Mouse (Mus musculus): ENCODE data around the gene Ush2a.

Gene Ush2a

GRCm38 (mm10) chr1:188261903-188262682 is at the start of gene Ush2a:
Gene Ush2a (plus strand): TSS chr1:188262023.
- no peak for DNase-seq (ENCODE audit: low spot score)

GRCm38 (mm10) chr1:188214885-188215611 is 46.8 kb upstream of the Ush2a start:
- no peak for DNase-seq (ENCODE audit: low spot score)

- no peak for DNase-seq (ENCODE audit: low spot score)
Measured at GRCm38 (mm10) chr1:188221226-188221792, 40.5 kb upstream of the Ush2a start.

GRCm38 (mm10) chr1:188233036-188233724 is 28.6 kb upstream of the Ush2a start:
- DNase-seq (ENCODE audit: low spot score), result no peak

GRCm38 (mm10) chr1:188238636-188239035 is 23.2 kb upstream of the Ush2a start:
- DNase-seq (ENCODE audit: low spot score), result no peak

GRCm38 (mm10) chr1:188241766-188242165 is 20.1 kb upstream of the Ush2a start:
- no peak for DNase-seq (ENCODE audit: low spot score)

GRCm38 (mm10) chr1:188257500-188257899 is 4.3 kb upstream of the Ush2a start:
- no peak for DNase-seq (ENCODE audit: low spot score)

GRCm38 (mm10) chr1:188260259-188261107 is 1.3 kb upstream of the Ush2a start:
- no peak for DNase-seq (ENCODE audit: low spot score)

- DNase-seq (ENCODE audit: low spot score), result no peak
Measured at GRCm38 (mm10) chr1:188267127-188267722, 5.4 kb downstream of the Ush2a start.

- no peak for DNase-seq (ENCODE audit: low spot score)
Measured at GRCm38 (mm10) chr1:188269071-188269470, 7.2 kb downstream of the Ush2a start.

GRCm38 (mm10) chr1:188313303-188313702 is 51.5 kb downstream of the Ush2a start:
- DNase-seq (ENCODE audit: low spot score), result no peak

GRCm38 (mm10) chr1:188316574-188316973 is 54.8 kb downstream of the Ush2a start:
- no peak for DNase-seq (ENCODE audit: low spot score)

- DNase-seq (ENCODE audit: low spot score), result no peak
Measured at GRCm38 (mm10) chr1:188320204-188320603, 58.4 kb downstream of the Ush2a start.

GRCm38 (mm10) chr1:188321534-188321933 is 59.7 kb downstream of the Ush2a start:
- DNase-seq (ENCODE audit: low spot score), result no peak

GRCm38 (mm10) chr1:188330406-188330805 is 68.6 kb downstream of the Ush2a start:
- DNase-seq (ENCODE audit: low spot score), result no peak

GRCm38 (mm10) chr1:188333936-188334335 is 72.1 kb downstream of the Ush2a start:
- no peak for DNase-seq (ENCODE audit: low spot score)

GRCm38 (mm10) chr1:188347762-188348161 is 85.9 kb downstream of the Ush2a start:
- no peak for DNase-seq (ENCODE audit: low spot score)

- no peak for DNase-seq (ENCODE audit: low spot score)
Measured at GRCm38 (mm10) chr1:188354726-188355125, 92.9 kb downstream of the Ush2a start.

- DNase-seq (ENCODE audit: low spot score), result no peak
Measured at GRCm38 (mm10) chr1:188363548-188363947, 101.7 kb downstream of the Ush2a start.

GRCm38 (mm10) chr1:188385180-188385579 is 123.4 kb downstream of the Ush2a start:
- DNase-seq (ENCODE audit: low spot score), result no peak

- DNase-seq (ENCODE audit: low spot score), result no peak
Measured at GRCm38 (mm10) chr1:188385733-188386261, 124.0 kb downstream of the Ush2a start.

All from spleen, adult 12 weeks (tissue).